Mouse (Mus musculus): ENCODE results near the gene Cdh4.

DNA sequence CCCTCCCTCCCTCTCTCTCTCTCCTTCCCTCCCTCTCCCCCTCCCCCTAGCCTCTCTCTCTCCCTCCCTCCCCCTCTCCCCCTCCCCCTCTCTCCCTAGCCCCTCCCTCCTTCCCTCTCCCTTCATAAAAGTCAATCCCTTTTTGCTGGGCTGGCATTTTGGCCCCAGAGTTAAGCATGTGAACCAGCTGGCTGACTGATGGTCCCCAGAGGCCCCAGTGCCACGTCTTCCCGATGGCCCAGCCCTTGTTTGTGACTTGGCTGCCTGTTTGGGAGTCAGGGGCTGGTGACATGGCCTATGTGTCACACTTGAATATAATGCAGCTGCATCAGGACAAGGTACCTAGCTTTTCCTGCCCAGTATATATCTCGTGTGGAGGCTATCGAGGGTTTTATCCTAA, 96.3 kb downstream of the Cdh4 start:
- TF ChIP-seq CHD2 (IDR thresholded peaks at IDR 0.05; ENCODE audit: low read depth, low read length): no peak
- no peak for TF ChIP-seq MAFK (IDR thresholded peaks at IDR 0.05; ENCODE audit: insufficient read depth, low read depth, low read length)
- no peak for TF ChIP-seq ZC3H11A (IDR thresholded peaks at IDR 0.05; ENCODE audit: borderline replicate concordance, low read depth, low read length)
- TF ChIP-seq ZNF384 (IDR thresholded peaks at IDR 0.05; ENCODE audit: low read depth, low read length): no peak
